Mouse (Mus musculus) erythroblast, embryonic 14.5 days (primary cell): ENCODE results near the gene Nob1. TPM values are rescaled to one million over a fixed set of nuclear protein-coding genes. Genes with fewer than 3 reads are reported as not detected.

Experiments
- H3K27me3 ChIP-seq: 2 replicates; pipeline ENCODE4 v1.6.1; 2012; ENCODE audit warnings: inconsistent platforms; ENCODE audit not compliant: control insufficient read depth
- H3K36me3 ChIP-seq: 2 replicates; pipeline ENCODE4 v1.6.1; 2012; ENCODE audit warnings: mild to moderate bottlenecking, inconsistent platforms; ENCODE audit not compliant: control insufficient read depth
- H3K4me1 ChIP-seq: 2 replicates; pipeline ENCODE4 v1.6.1; 2012; ENCODE audit warnings: inconsistent platforms; ENCODE audit not compliant: control insufficient read depth
- H3K4me3 ChIP-seq: replicated peaks from 2 replicates; pipeline ENCODE3; 2012; ENCODE audit warnings: moderate library complexity, mild to moderate bottlenecking, inconsistent platforms
- H3K9me3 ChIP-seq: 2 replicates; pipeline ENCODE4 v1.6.1; 2012; ENCODE audit warnings: low read length, inconsistent platforms, mixed read lengths; ENCODE audit not compliant: control insufficient read depth
- GATA1 ChIP-seq: IDR thresholded peaks from 2 replicates; pipeline ENCODE4 v1.6.1; 2012; ENCODE audit warnings: low read length, inconsistent platforms, mixed read lengths
- TAL1 ChIP-seq: IDR thresholded peaks from 3 replicates; pipeline ENCODE4 v1.6.1; 2012; ENCODE audit warnings: low read length, inconsistent platforms, mixed read lengths
- polyA plus RNA-seq: library from polyadenylated mRNA; stranded (reverse); fragments of >175 nt; gene quantifications from 2 replicates; pipeline ENCODE4 v1.2.3, GENCODE M21; 2012

Gene Nob1
- polyA plus RNA-seq, 1 experiment = 1.2 TPM

GRCm38 (mm10) chr8:107417001-107417400, 7.8 kb downstream of the Nob1 start:
- Histone ChIP-seq H3K9me3 (no peaks in the 10 kb centered on the region), H3K36me3 (peaks cover 99% of the 10 kb centered on the region), H3K4me3 (no peak overlapping the region), H3K4me1 (peaks cover 9% of the 10 kb centered on the region), H3K27me3 (no peaks in the 10 kb centered on the region)
- TF ChIP-seq TAL1 (no peak), GATA1 (no peak)

- Histone ChIP-seq H3K27me3 (no peaks in the 10 kb centered on the region), H3K4me3 (no peak overlapping the region), H3K36me3 (peaks cover 95% of the 10 kb centered on the region), H3K4me1 (no peaks in the 10 kb centered on the region), H3K9me3 (no peaks in the 10 kb centered on the region)
- TF ChIP-seq TAL1 (no peak), GATA1 (no peak)
These were observed 11.0 kb downstream of the Nob1 start for GRCm38 (mm10) chr8:107413881-107414280.

- TF ChIP-seq TAL1 (no peak), GATA1 (no peak)
- H3K4me3 ChIP-seq = no peak overlapping the region
- H3K36me3 ChIP-seq = peaks cover 89% of the 10 kb centered on the region
These were observed 12.3 kb downstream of the Nob1 start for GRCm38 (mm10) chr8:107412552-107412951.

GRCm38 (mm10) chr8:107411391-107411790, 13.5 kb downstream of the Nob1 start:
- no peaks in the 10 kb centered on the region for H3K9me3 ChIP-seq
- H3K36me3 ChIP-seq = peaks cover 81% of the 10 kb centered on the region

More at GRCm38 (mm10) chr8:107412552-107412951, 12.3 kb downstream of the Nob1 start:
- Histone ChIP-seq H3K27me3 (no peaks in the 10 kb centered on the region), H3K9me3 (no peaks in the 10 kb centered on the region), H3K4me1 (no peaks in the 10 kb centered on the region)

DNA sequence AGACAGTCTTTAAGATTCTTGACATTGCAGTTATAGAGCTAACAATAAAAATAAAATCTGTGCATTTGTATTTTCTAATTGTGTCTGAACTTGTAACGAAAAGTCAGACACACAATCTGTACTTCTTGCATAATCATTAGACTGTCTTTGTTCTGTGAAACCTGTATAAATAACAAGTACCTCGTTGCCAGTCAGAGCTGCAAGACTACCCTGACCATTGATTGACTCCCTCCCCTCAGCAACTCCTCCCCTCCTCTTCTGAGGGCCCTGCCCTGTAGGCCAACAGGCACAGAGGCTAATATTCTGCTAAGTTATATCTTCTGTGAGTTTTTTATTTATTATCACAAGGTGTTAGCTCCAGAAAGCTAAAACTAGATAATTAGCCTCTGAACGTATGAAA, 18.9 kb downstream of the Nob1 start:
- Histone ChIP-seq H3K9me3 (no peaks in the 10 kb centered on the region), H3K4me1 (peaks cover 54% of the 10 kb centered on the region), H3K27me3 (no peaks in the 10 kb centered on the region), H3K36me3 (peaks cover 32% of the 10 kb centered on the region), H3K4me3 (no peak overlapping the region)
- TF ChIP-seq TAL1 (no peak), GATA1 (no peak)

More at GRCm38 (mm10) chr8:107411391-107411790, 13.5 kb downstream of the Nob1 start:
- Histone ChIP-seq H3K27me3 (no peaks in the 10 kb centered on the region), H3K4me3 (no peak overlapping the region), H3K4me1 (peaks cover 3% of the 10 kb centered on the region)
- no peak for TF ChIP-seq GATA1
- no peak for TF ChIP-seq TAL1

- Histone ChIP-seq H3K9me3 (no peaks in the 10 kb centered on the region), H3K4me3 (peak overlapping the region; percentile 63), H3K4me1 (peaks cover 64% of the 10 kb centered on the region), H3K36me3 (peaks cover 20% of the 10 kb centered on the region), H3K27me3 (no peaks in the 10 kb centered on the region)
- TF ChIP-seq TAL1 = no peak
- TF ChIP-seq GATA1 = no peak
These were observed 20.8 kb downstream of the Nob1 start for GRCm38 (mm10) chr8:107404057-107404456.

DNA sequence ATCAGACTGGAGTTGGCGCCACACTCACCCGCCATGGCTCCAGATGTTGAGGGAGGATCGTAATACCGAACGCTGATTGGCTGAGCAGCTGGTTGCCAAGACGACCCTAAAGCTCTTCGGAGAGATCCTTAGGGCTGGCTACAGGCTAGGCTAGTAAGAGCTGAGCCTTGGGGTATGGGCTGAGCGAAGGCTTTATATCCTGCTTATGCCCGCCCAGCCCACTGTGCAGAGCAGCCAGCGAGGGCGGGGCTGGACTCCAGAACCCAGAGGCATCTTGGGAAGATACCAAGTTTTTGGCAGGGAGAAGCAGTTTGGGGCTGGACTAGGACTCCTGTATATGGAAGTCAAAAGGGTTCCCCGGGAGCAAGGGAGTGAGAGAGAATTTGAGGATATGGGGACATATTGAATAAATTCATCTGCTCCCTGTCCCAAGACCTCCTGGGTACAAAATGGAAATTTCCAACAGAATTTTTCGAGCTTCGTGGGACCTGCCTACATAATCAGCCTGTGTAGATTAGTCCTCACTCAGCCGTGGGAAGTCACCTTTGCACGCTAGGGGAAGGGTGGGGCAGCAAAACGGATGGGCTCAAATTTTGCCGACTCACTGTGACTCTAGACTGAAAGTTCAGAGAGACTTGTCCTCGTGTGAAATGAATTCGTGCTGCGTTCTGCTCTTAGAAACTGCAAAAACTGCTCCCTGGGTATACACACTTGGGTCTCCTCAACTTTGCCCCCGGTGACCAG, 21.6 kb downstream of the Nob1 start, which contains the start of gene Nqo1:
Gene Nqo1, minus strand, starts transcription at position 169 of the 744 bp plus-strand sequence.
- no peaks in the 10 kb centered on the region for H3K9me3 ChIP-seq
- H3K27me3 ChIP-seq = no peaks in the 10 kb centered on the region
- peaks cover 67% of the 10 kb centered on the region for H3K4me1 ChIP-seq
- H3K36me3 ChIP-seq = peaks cover 15% of the 10 kb centered on the region
- TF ChIP-seq TAL1 (no peak), GATA1 (no peak)
- peak within 1 kb of the TSS; percentile 63 for H3K4me3 ChIP-seq

DNA sequence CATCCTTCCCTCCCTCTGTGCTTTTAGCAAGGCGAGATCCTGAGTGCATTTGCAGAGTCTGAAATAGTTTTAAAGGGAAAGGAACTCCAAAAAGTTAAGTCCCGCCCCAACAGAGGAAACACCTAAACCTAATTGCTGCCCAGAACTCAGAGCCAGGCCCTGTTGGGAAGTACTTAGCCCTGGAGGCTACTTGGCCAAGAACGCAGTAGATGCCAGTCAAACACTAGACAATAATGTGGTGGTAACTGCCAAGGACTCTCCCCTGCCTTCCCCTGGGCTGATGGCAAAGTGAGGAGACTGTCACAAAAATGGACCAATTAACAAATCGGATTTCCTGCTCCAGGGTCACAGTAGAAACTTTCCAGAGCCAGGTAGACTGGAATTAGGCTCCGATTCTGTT, 23.0 kb downstream of the Nob1 start:
- Histone ChIP-seq H3K36me3 (peaks cover 8% of the 10 kb centered on the region), H3K4me3 (peak overlapping the region; percentile 63), H3K27me3 (no peaks in the 10 kb centered on the region), H3K9me3 (no peaks in the 10 kb centered on the region), H3K4me1 (peaks cover 76% of the 10 kb centered on the region)
- TF ChIP-seq GATA1 = no peak
- no peak for TF ChIP-seq TAL1

GRCm38 (mm10) chr8:107399495-107399894, 25.4 kb downstream of the Nob1 start:
- H3K27me3 ChIP-seq = no peaks in the 10 kb centered on the region
- H3K4me3 ChIP-seq = no peak overlapping the region
- H3K36me3 ChIP-seq = peaks cover 5% of the 10 kb centered on the region; the same call in 1 of the 2 replicates
- peaks cover 60% of the 10 kb centered on the region for H3K4me1 ChIP-seq
- no peaks in the 10 kb centered on the region for H3K9me3 ChIP-seq
- no peak for TF ChIP-seq TAL1
- TF ChIP-seq GATA1 = no peak
